Mouse (Mus musculus): ENCODE measurements around the gene AC124108.1.

Gene AC124108.1

GRCm38 (mm10) chr1:132245010-132245409, 53.8 kb downstream of the AC124108.1 start:
- no peak for DNase-seq (ENCODE audit: low spot score in 2 of 2)

- no peak for DNase-seq (ENCODE audit: low spot score in 2 of 2)
Measured at GRCm38 (mm10) chr1:132246137-132246536, 54.9 kb downstream of the AC124108.1 start.

- DNase-seq (ENCODE audit: low spot score in 2 of 2), result no peak
Measured at GRCm38 (mm10) chr1:132246641-132247040, 55.4 kb downstream of the AC124108.1 start.

GRCm38 (mm10) chr1:132254467-132254866, 63.2 kb downstream of the AC124108.1 start:
- DNase-seq (ENCODE audit: low spot score in 2 of 2), result no peak
